ENCODE assay signal across 7 mouse cellular contexts in genomic region chr11:57627086-57627735, GRCm38 (mm10). TPM values are rescaled to one million over a fixed set of nuclear protein-coding genes. Genes with fewer than 3 reads are reported as not detected.
DNase-seq lines count a peak whose midpoint lies in the region; TF ChIP-seq lines count a peak whose summit lies in the region.

No protein-coding gene starts in this region.

- no peak overlapping the region for H3K27ac ChIP-seq in layer of hippocampus, adult 2 months

- peak in 1 of 2 experiments; percentile 28 for DNase-seq in layer of hippocampus, adult 2 months (ENCODE audit: low spot score in 2 of 2)
- DNase-seq in layer of hippocampus, adult 11-12 months (ENCODE audit: low spot score) = no peak
- DNase-seq in R1 (ENCODE audit: low read depth, low spot score) (peak; percentile 68), MN1 (ENCODE audit: low spot score) (no peak)
- peak; percentile 73 for DNase-seq in gastrocnemius, postnatal 14 days
- DNase-seq in lung, postnatal 36 days = peak; percentile 74

- no peak overlapping the region for H3K4me3 ChIP-seq in layer of hippocampus, adult 2 months
- no peak overlapping the region for H3K4me3 ChIP-seq in E14TG2a.4 (replicated peaks; ENCODE audit: low read length)

- peak; percentile 68 for TF ChIP-seq CTCF in layer of hippocampus, adult 2 months (conservative IDR thresholded peaks at IDR 0.05)
- TF ChIP-seq CTCF in E14TG2a.4 (conservative IDR thresholded peaks at IDR 0.05; ENCODE audit: low read length) = peak; percentile 55

- no peaks in the 10 kb centered on the region for H3K9me3 ChIP-seq in E14TG2a.4 (ENCODE audit: low read length)

- peaks cover 6% of the 10 kb centered on the region; the same call in 1 of the 2 replicates for H3K4me1 ChIP-seq in E14TG2a.4 (replicated peaks; ENCODE audit: low read depth, low read length)

- intact Hi-C loops in gastrocnemius, postnatal 14 days (cut with DNase I; ENCODE audit: low total_unique reads) = no loop called here

- no peaks in the 10 kb centered on the region for H3K36me3 ChIP-seq in E14TG2a.4 (ENCODE audit: insufficient read depth, low read length)

- 0 out of 2 replicates have a peak, but pooled peaks cover 11% of the 10 kb centered on the region for H3K27me3 ChIP-seq in E14TG2a.4 (ENCODE audit: insufficient read depth, low read length)

RNA-seq across cellular contexts. Expression of gene Galnt10, which starts 18.0 kb away (rescaled TPM):
- total RNA-seq in layer of hippocampus, adult 2 months (2021) = 1 to 10 TPM; 6.3 TPM
- total RNA-seq in gastrocnemius, postnatal 14 days (2021) = 10 to 100 TPM; 11.3 to 12.4 TPM

Comparison
In these comparisons a context has a peak if more than half of its experiments do, and no peak if none do; other contexts are left out.
1. DNase-seq: peak in R1 (single experiment), gastrocnemius, postnatal 14 days (single experiment) and lung, postnatal 36 days (single experiment); none in layer of hippocampus, adult 11-12 months (single experiment) and MN1 (single experiment).